Mouse (Mus musculus): ENCODE measurements around the gene Hdac6. TPM values are rescaled to one million over a fixed set of nuclear protein-coding genes. Genes with fewer than 3 reads are reported as not detected.

The Hdac6 gene
- polyA plus RNA-seq, 1 experiment from 2014 or later, result 22.8 TPM

Other genes with a start within 250 kb of the Hdac6 start
- gene Wdr45, start 233.6 kb downstream of the Hdac6 start, polyA plus RNA-seq (2015; fragmentation: Nextera tagmentation; extraction: Ambion mirVana), result 25.0 and 28.7 TPM in 2 replicates
- gene Gm45208, start 225.6 kb downstream of the Hdac6 start, polyA plus RNA-seq (2015; fragmentation: Nextera tagmentation; extraction: Ambion mirVana), result 0.27 and 0.74 TPM in 2 replicates
- gene Praf2, start 219.4 kb downstream of the Hdac6 start, polyA plus RNA-seq (2015; fragmentation: Nextera tagmentation; extraction: Ambion mirVana), result 42.4 and 42.5 TPM in 2 replicates
- 5.6 and 6.1 TPM in 2 replicates for gene Ccdc120, start 197.0 kb downstream of the Hdac6 start, polyA plus RNA-seq (2015; fragmentation: Nextera tagmentation; extraction: Ambion mirVana)
- 16.3 and 16.9 TPM in 2 replicates for gene Tfe3, start 185.3 kb downstream of the Hdac6 start, polyA plus RNA-seq (2015; fragmentation: Nextera tagmentation; extraction: Ambion mirVana)
- 26.7 and 27.3 TPM in 2 replicates for gene Gripap1, start 158.1 kb downstream of the Hdac6 start, polyA plus RNA-seq (2015; fragmentation: Nextera tagmentation; extraction: Ambion mirVana)
- 0.72 and 1.2 TPM in 2 replicates for gene Kcnd1, start 125.6 kb downstream of the Hdac6 start, polyA plus RNA-seq (2015; fragmentation: Nextera tagmentation; extraction: Ambion mirVana)
- gene Otud5, start 106.5 kb downstream of the Hdac6 start, polyA plus RNA-seq (2015; fragmentation: Nextera tagmentation; extraction: Ambion mirVana), result 28.0 and 29.4 TPM in 2 replicates
- 5.9 and 6.7 TPM in 2 replicates for gene Pim2, start 69.6 kb downstream of the Hdac6 start, polyA plus RNA-seq (2015; fragmentation: Nextera tagmentation; extraction: Ambion mirVana)
- 24.1 and 25.4 TPM in 2 replicates for gene Slc35a2, start 63.9 kb downstream of the Hdac6 start, polyA plus RNA-seq (2015; fragmentation: Nextera tagmentation; extraction: Ambion mirVana)
- 79.0 and 81.7 TPM in 2 replicates for gene Pqbp1, start 48.6 kb downstream of the Hdac6 start, polyA plus RNA-seq (2015; fragmentation: Nextera tagmentation; extraction: Ambion mirVana)
- gene Timm17b, start 48.5 kb downstream of the Hdac6 start, polyA plus RNA-seq (2015; fragmentation: Nextera tagmentation; extraction: Ambion mirVana), result 130 and 143 TPM in 2 replicates
- not detected in 2 replicates for gene Gm10491, start 40.1 kb downstream of the Hdac6 start, polyA plus RNA-seq (2015; fragmentation: Nextera tagmentation; extraction: Ambion mirVana)
- not detected in 2 replicates for gene Gm10490, start 38.3 kb downstream of the Hdac6 start, polyA plus RNA-seq (2015; fragmentation: Nextera tagmentation; extraction: Ambion mirVana)
- gene Pcsk1n, start 28.1 kb downstream of the Hdac6 start, polyA plus RNA-seq (2015; fragmentation: Nextera tagmentation; extraction: Ambion mirVana), result 0.42 and 0.78 TPM in 2 replicates
- not detected in 2 replicates for gene Eras, start 19.3 kb downstream of the Hdac6 start, polyA plus RNA-seq (2015; fragmentation: Nextera tagmentation; extraction: Ambion mirVana)
- 2.8 and 5.9 TPM in 2 replicates for gene Gata1, start 30.2 kb upstream of the Hdac6 start, polyA plus RNA-seq (2015; fragmentation: Nextera tagmentation; extraction: Ambion mirVana)
- 0.38 and 0.53 TPM in 2 replicates for gene Glod5, start 70.6 kb upstream of the Hdac6 start, polyA plus RNA-seq (2015; fragmentation: Nextera tagmentation; extraction: Ambion mirVana)
- 34.4 and 34.9 TPM in 2 replicates for gene Suv39h1, start 126.9 kb upstream of the Hdac6 start, polyA plus RNA-seq (2015; fragmentation: Nextera tagmentation; extraction: Ambion mirVana)
- 0.24 and 0.33 TPM in 2 replicates for gene Was, start 142.6 kb upstream of the Hdac6 start, polyA plus RNA-seq (2015; fragmentation: Nextera tagmentation; extraction: Ambion mirVana)
- gene Wdr13, start 185.0 kb upstream of the Hdac6 start, polyA plus RNA-seq (2015; fragmentation: Nextera tagmentation; extraction: Ambion mirVana), result 20.9 and 22.8 TPM in 2 replicates
- gene Rbm3, start 198.0 kb upstream of the Hdac6 start, polyA plus RNA-seq (2015; fragmentation: Nextera tagmentation; extraction: Ambion mirVana), result 323 and 335 TPM in 2 replicates
- 9.0 and 10.4 TPM in 2 replicates for gene Tbc1d25, start 228.3 kb upstream of the Hdac6 start, polyA plus RNA-seq (2015; fragmentation: Nextera tagmentation; extraction: Ambion mirVana)
- 26.2 and 29.2 TPM in 2 replicates for gene Ebp, start 245.6 kb upstream of the Hdac6 start, polyA plus RNA-seq (2015; fragmentation: Nextera tagmentation; extraction: Ambion mirVana)